Mouse (Mus musculus): ENCODE results near the gene Gas1. TPM values are rescaled to one million over a fixed set of nuclear protein-coding genes. Genes with fewer than 3 reads are reported as not detected.
A peak's percentile ranks its signal among the peaks of the same experiment; 100 is the strongest.

Gas1 gene
- polyA plus RNA-seq, 1 experiment = 20.2 TPM

- Histone ChIP-seq H3K36me3 (ENCODE audit: control insufficient read depth, insufficient read depth) (no peaks in the 10 kb centered on the region), H3K4me3 (ENCODE audit: insufficient read depth, poor library complexity, severe bottlenecking) (no peak overlapping the region), H3ac (ENCODE audit: control insufficient read depth, insufficient read length, low read depth) (no peak overlapping the region), H3K79me2 (ENCODE audit: control insufficient read depth, insufficient read depth) (no peaks in the 10 kb centered on the region), H3K27me3 (ENCODE audit: control insufficient read depth, insufficient read depth, insufficient read length) (no peaks in the 10 kb centered on the region), H3K79me3 (ENCODE audit: low read depth) (no peaks in the 10 kb centered on the region)
- no peak for TF ChIP-seq CEBPB (IDR thresholded peaks at IDR 0.05; ENCODE audit: low read depth)
- no peak for TF ChIP-seq MYOD1 (IDR thresholded peaks at IDR 0.05; ENCODE audit: control insufficient read depth, insufficient read length, low read depth)
- TF ChIP-seq MAX (IDR thresholded peaks at IDR 0.05) = no peak
- TF ChIP-seq USF1 (IDR thresholded peaks at IDR 0.05; ENCODE audit: low read depth) = no peak
- no peak for TF ChIP-seq MYOG (IDR thresholded peaks at IDR 0.05; ENCODE audit: control insufficient read depth, extremely low read depth, insufficient read length)
- TF ChIP-seq FOSL1 (IDR thresholded peaks at IDR 0.05; ENCODE audit: insufficient read depth, low read length, poor library complexity, severe bottlenecking) = no peak
- no peak for TF ChIP-seq CTCF (IDR thresholded peaks at IDR 0.05; ENCODE audit: control insufficient read depth, insufficient read depth, insufficient read length)
These were observed 45.2 kb upstream of the Gas1 start for GRCm38 (mm10) chr13:60222336-60222735.

- Histone ChIP-seq H3K36me3 (ENCODE audit: control insufficient read depth, insufficient read depth) (no peaks in the 10 kb centered on the region), H3ac (ENCODE audit: control insufficient read depth, insufficient read length, low read depth) (no peak overlapping the region), H3K79me2 (ENCODE audit: control insufficient read depth, insufficient read depth) (no peaks in the 10 kb centered on the region), H3K27me3 (ENCODE audit: control insufficient read depth, insufficient read depth, insufficient read length) (no peaks in the 10 kb centered on the region), H3K4me3 (ENCODE audit: insufficient read depth, poor library complexity, severe bottlenecking) (no peak overlapping the region), H3K79me3 (ENCODE audit: low read depth) (no peaks in the 10 kb centered on the region)
- TF ChIP-seq MYOG (IDR thresholded peaks at IDR 0.05; ENCODE audit: control insufficient read depth, extremely low read depth, insufficient read length) (no peak), MYOD1 (IDR thresholded peaks at IDR 0.05; ENCODE audit: control insufficient read depth, insufficient read length, low read depth) (peak; percentile 85), CTCF (IDR thresholded peaks at IDR 0.05; ENCODE audit: control insufficient read depth, insufficient read depth, insufficient read length) (no peak), CEBPB (IDR thresholded peaks at IDR 0.05; ENCODE audit: low read depth) (peak; percentile 38), USF1 (IDR thresholded peaks at IDR 0.05; ENCODE audit: low read depth) (no peak), FOSL1 (IDR thresholded peaks at IDR 0.05; ENCODE audit: insufficient read depth, low read length, poor library complexity, severe bottlenecking) (no peak), MAX (IDR thresholded peaks at IDR 0.05) (no peak)
These were observed 36.7 kb upstream of the Gas1 start for GRCm38 (mm10) chr13:60213896-60214295.

GRCm38 (mm10) chr13:60207135-60207601 is 30.0 kb upstream of the Gas1 start:
- no peak overlapping the region for H3ac ChIP-seq (ENCODE audit: control insufficient read depth, insufficient read length, low read depth)
- no peak overlapping the region for H3K4me3 ChIP-seq (ENCODE audit: insufficient read depth, poor library complexity, severe bottlenecking)
- TF ChIP-seq MYOD1 (IDR thresholded peaks at IDR 0.05; ENCODE audit: control insufficient read depth, insufficient read length, low read depth) = peak; percentile 60
- TF ChIP-seq MAX (IDR thresholded peaks at IDR 0.05) = no peak
- no peak for TF ChIP-seq CTCF (IDR thresholded peaks at IDR 0.05; ENCODE audit: control insufficient read depth, insufficient read depth, insufficient read length)
- no peaks in the 10 kb centered on the region for H3K79me2 ChIP-seq (ENCODE audit: control insufficient read depth, insufficient read depth)
- no peaks in the 10 kb centered on the region for H3K79me3 ChIP-seq (ENCODE audit: low read depth)
- no peaks in the 10 kb centered on the region for H3K36me3 ChIP-seq (ENCODE audit: control insufficient read depth, insufficient read depth)
- H3K27me3 ChIP-seq (ENCODE audit: control insufficient read depth, insufficient read depth, insufficient read length) = no peaks in the 10 kb centered on the region

- Histone ChIP-seq H3K79me3 (ENCODE audit: low read depth) (no peaks in the 10 kb centered on the region), H3ac (ENCODE audit: control insufficient read depth, insufficient read length, low read depth) (no peak overlapping the region), H3K36me3 (ENCODE audit: control insufficient read depth, insufficient read depth) (no peaks in the 10 kb centered on the region), H3K27me3 (ENCODE audit: control insufficient read depth, insufficient read depth, insufficient read length) (no peaks in the 10 kb centered on the region), H3K4me3 (ENCODE audit: insufficient read depth, poor library complexity, severe bottlenecking) (no peak overlapping the region), H3K79me2 (ENCODE audit: control insufficient read depth, insufficient read depth) (no peaks in the 10 kb centered on the region)
- TF ChIP-seq MAX (IDR thresholded peaks at IDR 0.05) = no peak
- TF ChIP-seq MYOG (IDR thresholded peaks at IDR 0.05; ENCODE audit: control insufficient read depth, extremely low read depth, insufficient read length) = no peak
- no peak for TF ChIP-seq CTCF (IDR thresholded peaks at IDR 0.05; ENCODE audit: control insufficient read depth, insufficient read depth, insufficient read length)
- no peak for TF ChIP-seq FOSL1 (IDR thresholded peaks at IDR 0.05; ENCODE audit: insufficient read depth, low read length, poor library complexity, severe bottlenecking)
- no peak for TF ChIP-seq CEBPB (IDR thresholded peaks at IDR 0.05; ENCODE audit: low read depth)
- TF ChIP-seq MYOD1 (IDR thresholded peaks at IDR 0.05; ENCODE audit: control insufficient read depth, insufficient read length, low read depth) = no peak
- no peak for TF ChIP-seq USF1 (IDR thresholded peaks at IDR 0.05; ENCODE audit: low read depth)
These were observed 27.6 kb upstream of the Gas1 start for GRCm38 (mm10) chr13:60204746-60205145.

- Histone ChIP-seq H3K27me3 (ENCODE audit: control insufficient read depth, insufficient read depth, insufficient read length) (no peaks in the 10 kb centered on the region), H3K4me3 (ENCODE audit: insufficient read depth, poor library complexity, severe bottlenecking) (no peak overlapping the region), H3K36me3 (ENCODE audit: control insufficient read depth, insufficient read depth) (no peaks in the 10 kb centered on the region), H3ac (ENCODE audit: control insufficient read depth, insufficient read length, low read depth) (no peak overlapping the region), H3K79me3 (ENCODE audit: low read depth) (no peaks in the 10 kb centered on the region), H3K79me2 (ENCODE audit: control insufficient read depth, insufficient read depth) (no peaks in the 10 kb centered on the region)
- TF ChIP-seq MAX (IDR thresholded peaks at IDR 0.05) (no peak), USF1 (IDR thresholded peaks at IDR 0.05; ENCODE audit: low read depth) (no peak)
These were observed 16.1 kb upstream of the Gas1 start for GRCm38 (mm10) chr13:60193273-60193672.

- H3K36me3 ChIP-seq (ENCODE audit: control insufficient read depth, insufficient read depth) = no peaks in the 10 kb centered on the region
- H3K4me3 ChIP-seq (ENCODE audit: insufficient read depth, poor library complexity, severe bottlenecking) = no peak overlapping the region
- H3K79me3 ChIP-seq (ENCODE audit: low read depth) = no peaks in the 10 kb centered on the region
- H3ac ChIP-seq (ENCODE audit: control insufficient read depth, insufficient read length, low read depth) = no peak overlapping the region
- no peaks in the 10 kb centered on the region for H3K79me2 ChIP-seq (ENCODE audit: control insufficient read depth, insufficient read depth)
- H3K27me3 ChIP-seq (ENCODE audit: control insufficient read depth, insufficient read depth, insufficient read length) = no peaks in the 10 kb centered on the region
- TF ChIP-seq MYOG (IDR thresholded peaks at IDR 0.05; ENCODE audit: control insufficient read depth, extremely low read depth, insufficient read length) (no peak), CEBPB (IDR thresholded peaks at IDR 0.05; ENCODE audit: low read depth) (no peak), CTCF (IDR thresholded peaks at IDR 0.05; ENCODE audit: control insufficient read depth, insufficient read depth, insufficient read length) (no peak), MAX (IDR thresholded peaks at IDR 0.05) (no peak), USF1 (IDR thresholded peaks at IDR 0.05; ENCODE audit: low read depth) (no peak), MYOD1 (IDR thresholded peaks at IDR 0.05; ENCODE audit: control insufficient read depth, insufficient read length, low read depth) (no peak), FOSL1 (IDR thresholded peaks at IDR 0.05; ENCODE audit: insufficient read depth, low read length, poor library complexity, severe bottlenecking) (no peak)
These were observed 12.8 kb upstream of the Gas1 start for GRCm38 (mm10) chr13:60189923-60190322.

Measured in C2C12 (cell line).